Mouse (Mus musculus) heart, embryonic 11.5 days (tissue): Measurements from ENCODE around the gene Cap2. TPM values are rescaled to one million over a fixed set of nuclear protein-coding genes. Genes with fewer than 3 reads are reported as not detected.

Experiments used
- ATAC-seq: fragments of 200-750 bp; cut with Nextera tagmentation; replicated peaks from 2 replicates; pipeline ENCODE4 v1.8.0; 2017; ENCODE audit warnings: moderate library complexity; ENCODE audit not compliant: insufficient number of reproducible peaks, low FRiP score, low TSS enrichment
- H3K27ac ChIP-seq: fragments of 300-500 bp; sonication (generic); 2 replicates; pipeline ENCODE4 v1.5.1; 2014; ENCODE audit warnings: mild to moderate bottlenecking, low read depth, low read length
- H3K27me3 ChIP-seq: fragments of 300-500 bp; sonication (generic); 2 replicates; pipeline ENCODE4 v1.6.1; 2014; ENCODE audit warnings: mild to moderate bottlenecking, low read length, mixed read lengths; ENCODE audit not compliant: control insufficient read depth, insufficient read depth
- H3K36me3 ChIP-seq: fragments of 300-500 bp; sonication (generic); 2 replicates; pipeline ENCODE4 v1.6.1; 2014; ENCODE audit warnings: mild to moderate bottlenecking, low read length, moderate library complexity, mixed read lengths; ENCODE audit not compliant: control insufficient read depth, insufficient read depth
- H3K4me1 ChIP-seq: fragments of 300-500 bp; sonication (generic); 2 replicates; pipeline ENCODE4 v1.6.1; 2014; ENCODE audit warnings: low read length; ENCODE audit not compliant: control insufficient read depth, insufficient read depth
- H3K4me2 ChIP-seq: fragments of 300-500 bp; sonication (generic); 2 replicates; pipeline ENCODE4 v1.6.1; 2014; ENCODE audit warnings: mild to moderate bottlenecking, moderate library complexity
- H3K4me3 ChIP-seq: fragments of 300-500 bp; sonication (generic); 2 replicates; pipeline ENCODE4 v1.5.1; 2014; ENCODE audit warnings: low read depth, low read length
- H3K9ac ChIP-seq: fragments of 300-500 bp; sonication (generic); 2 replicates; pipeline ENCODE4 v1.6.1; 2014; ENCODE audit warnings: mild to moderate bottlenecking, low read depth, low read length, moderate library complexity
- H3K9me3 ChIP-seq: fragments of 300-500 bp; sonication (generic); replicated peaks from 2 replicates; pipeline ENCODE4 v1.6.1; 2016; ENCODE audit warnings: low read length; ENCODE audit not compliant: control insufficient read depth
- WGBS: fragments of 180-500 bp; shearing (Covaris S2); extraction: QIAGEN DNeasy Blood & Tissue Kit; methylation state at CpG from one replicate; pipeline ENCODE4 v1.1.7; 2014; ENCODE audit not compliant: insufficient replicate concordance; 5-methylcytosine and 5-hydroxymethylcytosine counted together
- polyA plus RNA-seq: library from polyadenylated mRNA; unstranded; fragments of >200 nt; fragmentation: Nextera tagmentation; extraction: Ambion mirVana; gene quantifications from 2 replicates; pipeline ENCODE4 v1.2.1, GENCODE M21; 2014

The Cap2 gene
- polyA plus RNA-seq, result 122 and 141 TPM in 2 replicates

- no peaks in the 10 kb centered on the region for H3K27me3 ChIP-seq
- 0% methylated on average over 36 of the region's 42 CpGs for WGBS
- H3K4me1 ChIP-seq, result peaks cover 2% of the 10 kb centered on the region; the same call in 1 of the 2 replicates
- H3K4me2 ChIP-seq, result peak within 1 kb of the TSS; percentile 71
- peak within 1 kb of the TSS; percentile 80 for H3K9ac ChIP-seq
- peak within 1 kb of the TSS; percentile 97 for H3K27ac ChIP-seq
- H3K4me3 ChIP-seq, result peak within 1 kb of the TSS; percentile 70
- peak; percentile 77 for ATAC-seq
- H3K9me3 ChIP-seq, result no peaks in the 10 kb centered on the region
- no peaks in the 10 kb centered on the region for H3K36me3 ChIP-seq
These were observed at the start of gene Cap2 for GRCm38 (mm10) chr13:46501800-46502389. Cap2 (plus strand) TSS chr13:46501848.

GRCm38 (mm10) chr13:46459546-46459945, 42.1 kb upstream of the Cap2 start:
- no peaks in the 10 kb centered on the region for H3K27me3 ChIP-seq
- WGBS, result 91% methylated on average over 10 of the region's 10 CpGs
- no peak overlapping the region for H3K4me2 ChIP-seq
- no peak overlapping the region for H3K27ac ChIP-seq
- no peak overlapping the region for H3K9ac ChIP-seq
- no peaks in the 10 kb centered on the region for H3K9me3 ChIP-seq
- no peak for ATAC-seq
- no peak overlapping the region for H3K4me3 ChIP-seq
- no peaks in the 10 kb centered on the region for H3K36me3 ChIP-seq
- H3K4me1 ChIP-seq, result no peaks in the 10 kb centered on the region

GRCm38 (mm10) chr13:46462280-46462679, 39.4 kb upstream of the Cap2 start:
- Histone ChIP-seq H3K9ac (no peak overlapping the region), H3K4me1 (no peaks in the 10 kb centered on the region), H3K36me3 (no peaks in the 10 kb centered on the region), H3K4me3 (no peak overlapping the region), H3K4me2 (no peak overlapping the region), H3K27me3 (no peaks in the 10 kb centered on the region), H3K27ac (no peak overlapping the region), H3K9me3 (no peaks in the 10 kb centered on the region)
- 82% methylated on average over 4 of the region's 4 CpGs for WGBS
- no peak for ATAC-seq

- WGBS, result 57% methylated on average over 3 of the region's 3 CpGs
These were observed 37.9 kb upstream of the Cap2 start for GRCm38 (mm10) chr13:46463764-46464163.

GRCm38 (mm10) chr13:46468251-46468650, 33.4 kb upstream of the Cap2 start:
- no peak overlapping the region for H3K27ac ChIP-seq

More at GRCm38 (mm10) chr13:46463764-46464163, 37.9 kb upstream of the Cap2 start:
- no peak overlapping the region for H3K4me2 ChIP-seq
- no peak for ATAC-seq
- no peaks in the 10 kb centered on the region for H3K27me3 ChIP-seq
- no peak overlapping the region for H3K27ac ChIP-seq
- H3K36me3 ChIP-seq, result no peaks in the 10 kb centered on the region
- no peaks in the 10 kb centered on the region for H3K9me3 ChIP-seq
- H3K4me3 ChIP-seq, result no peak overlapping the region
- H3K9ac ChIP-seq, result no peak overlapping the region
- no peaks in the 10 kb centered on the region for H3K4me1 ChIP-seq

GRCm38 (mm10) chr13:46469536-46469935, 32.1 kb upstream of the Cap2 start:
- no peak overlapping the region for H3K4me3 ChIP-seq
- H3K27ac ChIP-seq, result no peak overlapping the region
- ATAC-seq, result no peak
- no peaks in the 10 kb centered on the region for H3K9me3 ChIP-seq
- H3K4me2 ChIP-seq, result no peak overlapping the region
- no peak overlapping the region for H3K9ac ChIP-seq
- H3K36me3 ChIP-seq, result no peaks in the 10 kb centered on the region
- H3K27me3 ChIP-seq, result no peaks in the 10 kb centered on the region
- WGBS, result 90% methylated on average over 2 of the region's 2 CpGs
- H3K4me1 ChIP-seq, result no peaks in the 10 kb centered on the region

More at GRCm38 (mm10) chr13:46468251-46468650, 33.4 kb upstream of the Cap2 start:
- no peak for ATAC-seq
- WGBS, result 49% methylated on average over 8 of the region's 8 CpGs
- no peak overlapping the region for H3K4me2 ChIP-seq
- H3K36me3 ChIP-seq, result no peaks in the 10 kb centered on the region
- H3K27me3 ChIP-seq, result no peaks in the 10 kb centered on the region
- H3K9me3 ChIP-seq, result no peaks in the 10 kb centered on the region
- no peak overlapping the region for H3K9ac ChIP-seq
- no peak overlapping the region for H3K4me3 ChIP-seq
- no peaks in the 10 kb centered on the region for H3K4me1 ChIP-seq

- no peak overlapping the region for H3K27ac ChIP-seq
- H3K9me3 ChIP-seq, result no peaks in the 10 kb centered on the region
- H3K4me2 ChIP-seq, result no peak overlapping the region
- H3K27me3 ChIP-seq, result no peaks in the 10 kb centered on the region
- 79% methylated on average over 3 of the region's 3 CpGs for WGBS
- H3K9ac ChIP-seq, result no peak overlapping the region
- no peak for ATAC-seq
- H3K4me3 ChIP-seq, result no peak overlapping the region
- H3K36me3 ChIP-seq, result no peaks in the 10 kb centered on the region
- H3K4me1 ChIP-seq, result 0 out of 2 replicates have a peak, but pooled peaks cover 2% of the 10 kb centered on the region
These were observed 20.4 kb upstream of the Cap2 start for GRCm38 (mm10) chr13:46481271-46481670.

GRCm38 (mm10) chr13:46485605-46486004, 16.0 kb upstream of the Cap2 start:
- no peak overlapping the region for H3K4me2 ChIP-seq
- no peak overlapping the region for H3K27ac ChIP-seq
- no peaks in the 10 kb centered on the region for H3K9me3 ChIP-seq
- no peaks in the 10 kb centered on the region for H3K36me3 ChIP-seq
- H3K4me3 ChIP-seq, result no peak overlapping the region
- H3K27me3 ChIP-seq, result no peaks in the 10 kb centered on the region
- WGBS, result 71% methylated on average over 3 of the region's 3 CpGs
- no peak for ATAC-seq
- peaks cover 3% of the 10 kb centered on the region; the same call in 1 of the 2 replicates for H3K4me1 ChIP-seq
- no peak overlapping the region for H3K9ac ChIP-seq

- no peak for ATAC-seq
- Histone ChIP-seq H3K36me3 (no peaks in the 10 kb centered on the region), H3K4me2 (no peak overlapping the region), H3K4me1 (peaks cover 3% of the 10 kb centered on the region; the same call in 1 of the 2 replicates), H3K27me3 (no peaks in the 10 kb centered on the region), H3K4me3 (no peak overlapping the region), H3K9ac (no peak overlapping the region), H3K9me3 (no peaks in the 10 kb centered on the region), H3K27ac (peak overlapping the region; percentile 10; the same call in 1 of the 2 replicates)
- WGBS, result 44% methylated on average over 4 of the region's 4 CpGs
These were observed 13.5 kb upstream of the Cap2 start for GRCm38 (mm10) chr13:46488166-46488565.
